Mouse (Mus musculus): ENCODE data around the gene Tm4sf1. TPM values are rescaled to one million over a fixed set of nuclear protein-coding genes. Genes with fewer than 3 reads are reported as not detected.
A peak's percentile ranks its signal among the peaks of the same experiment; 100 is the strongest.

Gene Tm4sf1
- polyA plus RNA-seq, 1 experiment from 2014 or later: 53.8 TPM

DNA sequence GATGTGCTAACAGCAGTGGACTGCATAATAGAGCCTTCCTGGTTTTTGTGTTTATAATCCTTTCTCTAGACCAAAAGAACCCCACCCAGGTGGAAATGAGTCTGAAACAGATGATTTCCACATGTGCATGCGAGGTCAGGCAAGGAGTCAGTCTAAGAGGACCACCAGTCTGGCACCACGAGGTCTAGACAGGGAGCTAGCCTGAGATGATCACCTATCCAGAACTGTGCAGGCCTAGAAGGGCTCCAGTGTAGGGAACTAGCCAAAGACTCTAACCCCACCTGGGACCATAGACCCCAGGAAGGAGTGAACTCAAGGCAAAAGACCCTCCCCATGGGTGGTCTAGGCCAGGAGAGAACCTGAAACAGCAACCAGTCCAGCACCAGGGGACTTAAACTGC is 48.7 kb downstream of the Tm4sf1 start:
- H3K4me2 ChIP-seq: no peak overlapping the region
- ATAC-seq (ENCODE audit: insufficient read depth): no peak
- H3K4me1 ChIP-seq (ENCODE audit: insufficient read depth): no peaks in the 10 kb centered on the region
- no peak overlapping the region for H3K9ac ChIP-seq
- DNase-seq: no peak
- no peaks in the 10 kb centered on the region for H3K27me3 ChIP-seq (ENCODE audit: insufficient read depth, low read length)
- no peak overlapping the region for H3K27ac ChIP-seq (ENCODE audit: low read depth)
- no peaks in the 10 kb centered on the region for H3K36me3 ChIP-seq (ENCODE audit: insufficient read depth)
- no peak overlapping the region for H3K4me3 ChIP-seq (ENCODE audit: low read depth, low read length)
- no peak for TF ChIP-seq CTCF (IDR thresholded peaks at IDR 0.05; ENCODE audit: low read depth)
- 76% methylated on average over 2 of the region's 2 CpGs for WGBS
- H3K9me3 ChIP-seq (ENCODE audit: low read depth, low read length): no peaks in the 10 kb centered on the region

DNA sequence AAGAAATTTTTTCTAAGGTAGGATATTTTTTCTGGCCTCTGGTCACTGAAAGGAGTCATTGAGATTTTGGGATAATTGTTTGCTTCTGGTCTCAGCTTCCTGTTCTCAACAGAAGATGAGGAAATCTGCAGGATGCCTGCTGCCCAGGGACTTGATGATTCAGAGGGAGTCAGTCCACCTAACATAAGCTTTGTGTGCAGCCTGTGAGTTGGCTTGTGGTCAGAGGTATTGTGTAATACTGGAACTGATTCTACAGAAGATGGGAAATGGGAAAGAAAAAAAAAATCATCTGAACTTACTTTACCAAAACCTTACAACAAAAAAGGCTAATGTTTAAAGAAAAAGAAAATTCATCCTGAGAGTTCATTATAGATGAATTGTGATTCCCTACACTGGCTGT is 49.2 kb downstream of the Tm4sf1 start:
- ATAC-seq (ENCODE audit: insufficient read depth) (no peak), DNase-seq (peak; percentile 24)
- TF ChIP-seq CTCF (IDR thresholded peaks at IDR 0.05; ENCODE audit: low read depth): no peak
- no peak overlapping the region for H3K9ac ChIP-seq
- no peak overlapping the region for H3K4me2 ChIP-seq
- no peak overlapping the region for H3K27ac ChIP-seq (ENCODE audit: low read depth)
- H3K9me3 ChIP-seq (ENCODE audit: low read depth, low read length): no peaks in the 10 kb centered on the region
- H3K4me3 ChIP-seq (ENCODE audit: low read depth, low read length): no peak overlapping the region
- H3K36me3 ChIP-seq (ENCODE audit: insufficient read depth): no peaks in the 10 kb centered on the region
- H3K27me3 ChIP-seq (ENCODE audit: insufficient read depth, low read length): no peaks in the 10 kb centered on the region
- H3K4me1 ChIP-seq (ENCODE audit: insufficient read depth): no peaks in the 10 kb centered on the region

DNA sequence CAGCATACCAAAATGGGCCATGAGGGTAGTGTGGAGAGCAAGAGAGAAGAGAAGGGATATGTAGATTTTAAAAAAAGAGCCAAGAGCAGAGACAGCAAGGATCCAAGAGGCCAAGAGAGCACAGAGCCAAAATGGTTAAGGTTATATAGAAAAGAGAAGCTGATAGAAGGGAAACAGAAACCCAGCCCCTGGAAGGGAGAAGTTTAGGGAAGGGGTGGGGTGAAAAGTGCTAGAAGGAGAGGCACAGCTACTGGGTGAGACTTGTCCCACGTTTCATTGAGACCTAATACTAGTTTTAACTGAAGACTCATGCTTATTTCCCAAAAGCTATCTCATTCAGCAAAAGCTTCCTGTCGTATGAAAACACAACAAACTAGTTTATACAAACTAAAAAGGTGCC is 56.5 kb downstream of the Tm4sf1 start:
- no peaks in the 10 kb centered on the region for H3K9me3 ChIP-seq (ENCODE audit: low read depth, low read length)
- H3K4me1 ChIP-seq (ENCODE audit: insufficient read depth): no peaks in the 10 kb centered on the region
- 40% methylated on average over 2 of the region's 2 CpGs for WGBS
- no peaks in the 10 kb centered on the region for H3K27me3 ChIP-seq (ENCODE audit: insufficient read depth, low read length)
- H3K4me3 ChIP-seq (ENCODE audit: low read depth, low read length): no peak overlapping the region
- no peaks in the 10 kb centered on the region for H3K36me3 ChIP-seq (ENCODE audit: insufficient read depth)
- no peak overlapping the region for H3K27ac ChIP-seq (ENCODE audit: low read depth)
- H3K9ac ChIP-seq: no peak overlapping the region
- DNase-seq: no peak
- no peak overlapping the region for H3K4me2 ChIP-seq
- TF ChIP-seq CTCF (IDR thresholded peaks at IDR 0.05; ENCODE audit: low read depth): no peak
- no peak for ATAC-seq (ENCODE audit: insufficient read depth)

Other genes starting within 250 kb of the Tm4sf1 start
- gene Tm4sf4, start 123.3 kb upstream of the Tm4sf1 start, polyA plus RNA-seq (2014; fragmentation: Nextera tagmentation; extraction: Ambion mirVana): 0.12 TPM in 1 of 2 replicates, not detected in the other